Mouse (Mus musculus) stomach, embryonic 16.5 days (tissue): ENCODE data around the gene Nfix. TPM values are rescaled to one million over a fixed set of nuclear protein-coding genes. Genes with fewer than 3 reads are reported as not detected.
A peak's percentile ranks its signal among the peaks of the same experiment; 100 is the strongest.

Source experiments
- ATAC-seq: fragments of 200-750 bp; cut with Nextera tagmentation; 2 replicates; pipeline ENCODE4 v1.8.0; 2017; ENCODE audit warnings: moderate number of reproducible peaks, moderate TSS enrichment; ENCODE audit not compliant: insufficient read depth, low FRiP score
- H3K27ac ChIP-seq: fragments of 300-500 bp; sonication (generic); 2 replicates; pipeline ENCODE4 v1.5.1; 2014; ENCODE audit warnings: low read length
- H3K27me3 ChIP-seq: fragments of 300-500 bp; sonication (generic); 2 replicates; pipeline ENCODE4 v1.6.1; 2014; ENCODE audit warnings: low read length, control low read depth, mixed read lengths; ENCODE audit not compliant: control insufficient read depth, insufficient read depth
- H3K36me3 ChIP-seq: fragments of 300-500 bp; sonication (generic); 2 replicates; pipeline ENCODE4 v1.6.1; 2014; ENCODE audit warnings: low read length; ENCODE audit not compliant: control insufficient read depth, insufficient read depth
- H3K4me1 ChIP-seq: fragments of 300-500 bp; sonication (generic); 2 replicates; pipeline ENCODE4 v1.6.1; 2014; ENCODE audit warnings: low read length, control low read depth, mixed read lengths; ENCODE audit not compliant: control insufficient read depth, insufficient read depth
- H3K4me2 ChIP-seq: fragments of 300-500 bp; sonication (generic); 2 replicates; pipeline ENCODE4 v1.6.1; 2014; ENCODE audit warnings: low read depth, low read length, mixed read lengths
- H3K4me3 ChIP-seq: fragments of 300-500 bp; sonication (generic); replicated peaks from 2 replicates; pipeline ENCODE4 v1.5.1; 2014; ENCODE audit warnings: mild to moderate bottlenecking, low read length
- H3K9ac ChIP-seq: fragments of 300-500 bp; sonication (generic); 2 replicates; pipeline ENCODE4 v1.6.1; 2014; ENCODE audit warnings: low read length
- H3K9me3 ChIP-seq: fragments of 300-500 bp; sonication (generic); replicated peaks from 2 replicates; pipeline ENCODE4 v1.6.1; 2016; ENCODE audit warnings: low read length, control low read depth; ENCODE audit not compliant: control insufficient read depth
- WGBS: fragments of 180-500 bp; shearing (Covaris S2); extraction: QIAGEN DNeasy Blood & Tissue Kit; methylation state at CpG from one replicate; pipeline ENCODE4 v1.1.7; 2014; 5-methylcytosine and 5-hydroxymethylcytosine counted together
- polyA plus RNA-seq: library from polyadenylated mRNA; unstranded; fragments of >200 nt; fragmentation: Nextera tagmentation; extraction: Ambion mirVana; gene quantifications from 2 replicates; pipeline ENCODE4 v1.2.1, GENCODE M21; 2015

Gene Nfix
- polyA plus RNA-seq, 1 experiment from 2014 or later: 37.8 TPM

GRCm38 (mm10) chr8:84774473-84774911, 25.7 kb downstream of the Nfix start:
- peak overlapping the region; percentile 40; the same call in 1 of the 2 replicates for H3K4me3 ChIP-seq
- H3K27ac ChIP-seq: peak overlapping the region; percentile 98
- H3K9ac ChIP-seq: peak overlapping the region; percentile 62

GRCm38 (mm10) chr8:84773833-84774232, 26.3 kb downstream of the Nfix start:
- peak; percentile 86 for ATAC-seq
- H3K36me3 ChIP-seq: no peaks in the 10 kb centered on the region
- H3K4me1 ChIP-seq: peaks cover 57% of the 10 kb centered on the region
- H3K4me2 ChIP-seq: peak overlapping the region; percentile 58
- peak overlapping the region; percentile 62 for H3K9ac ChIP-seq
- H3K4me3 ChIP-seq: peak overlapping the region; percentile 40
- H3K27ac ChIP-seq: peak overlapping the region; percentile 98
- WGBS: under 1% methylated on average over 19 of the region's 19 CpGs
- H3K27me3 ChIP-seq: peaks cover 11% of the 10 kb centered on the region; the same call in 1 of the 2 replicates
- no peaks in the 10 kb centered on the region for H3K9me3 ChIP-seq

More at GRCm38 (mm10) chr8:84774473-84774911, 25.7 kb downstream of the Nfix start:
- Histone ChIP-seq H3K9me3 (no peaks in the 10 kb centered on the region), H3K36me3 (no peaks in the 10 kb centered on the region), H3K4me2 (peak overlapping the region; percentile 58), H3K4me1 (peaks cover 64% of the 10 kb centered on the region), H3K27me3 (peaks cover 11% of the 10 kb centered on the region; the same call in 1 of the 2 replicates)
- 6% methylated on average over 10 of the region's 10 CpGs for WGBS
- peak; percentile 65 for ATAC-seq

- Histone ChIP-seq H3K36me3 (no peaks in the 10 kb centered on the region), H3K27me3 (peaks cover 7% of the 10 kb centered on the region; the same call in 1 of the 2 replicates), H3K4me1 (peaks cover 53% of the 10 kb centered on the region), H3K27ac (peak overlapping the region; percentile 98), H3K9me3 (no peaks in the 10 kb centered on the region), H3K9ac (peak overlapping the region; percentile 62), H3K4me2 (peak overlapping the region; percentile 58), H3K4me3 (peak overlapping the region; percentile 40)
- no peak for ATAC-seq
- WGBS: 10% methylated on average over 9 of the region's 9 CpGs
Observed at GRCm38 (mm10) chr8:84773304-84773703, 26.8 kb downstream of the Nfix start.

- Histone ChIP-seq H3K27me3 (0 out of 2 replicates have a peak, but pooled peaks cover 5% of the 10 kb centered on the region), H3K4me2 (peak overlapping the region; percentile 58), H3K27ac (no peak overlapping the region; the same call in 1 of the 2 replicates), H3K36me3 (no peaks in the 10 kb centered on the region), H3K9me3 (no peaks in the 10 kb centered on the region), H3K4me1 (peaks cover 53% of the 10 kb centered on the region), H3K9ac (peak overlapping the region; percentile 57), H3K4me3 (0 out of 2 replicates have a peak overlapping the region, but pooled peaks have one; percentile 6)
- 27% methylated on average over 3 of the region's 3 CpGs for WGBS
- no peak for ATAC-seq
Observed at GRCm38 (mm10) chr8:84772628-84773027, 27.5 kb downstream of the Nfix start.

GRCm38 (mm10) chr8:84771941-84772378, 28.2 kb downstream of the Nfix start:
- H3K36me3 ChIP-seq: no peaks in the 10 kb centered on the region
- ATAC-seq: no peak
- H3K4me1 ChIP-seq: peaks cover 53% of the 10 kb centered on the region
- peak overlapping the region; percentile 90 for H3K27ac ChIP-seq
- H3K4me3 ChIP-seq: peak overlapping the region; percentile 31
- H3K4me2 ChIP-seq: peak overlapping the region; percentile 58
- H3K9me3 ChIP-seq: no peaks in the 10 kb centered on the region
- H3K27me3 ChIP-seq: 0 out of 2 replicates have a peak, but pooled peaks cover 5% of the 10 kb centered on the region
- 25% methylated on average over 34 of the region's 34 CpGs for WGBS
- peak overlapping the region; percentile 57 for H3K9ac ChIP-seq

GRCm38 (mm10) chr8:84771000-84771687, 29.0 kb downstream of the Nfix start:
- Histone ChIP-seq H3K36me3 (no peaks in the 10 kb centered on the region), H3K4me3 (peak overlapping the region; percentile 31), H3K9ac (peak overlapping the region; percentile 61), H3K27ac (peak overlapping the region; percentile 90), H3K27me3 (0 out of 2 replicates have a peak, but pooled peaks cover 5% of the 10 kb centered on the region), H3K9me3 (no peaks in the 10 kb centered on the region), H3K4me2 (peak overlapping the region; percentile 58), H3K4me1 (peaks cover 57% of the 10 kb centered on the region)
- ATAC-seq: no peak
- 46% methylated on average over 5 of the region's 5 CpGs for WGBS

- Histone ChIP-seq H3K9me3 (no peaks in the 10 kb centered on the region), H3K4me3 (peak overlapping the region; percentile 31; the same call in 1 of the 2 replicates), H3K36me3 (no peaks in the 10 kb centered on the region), H3K27ac (peak overlapping the region; percentile 90), H3K4me1 (peaks cover 57% of the 10 kb centered on the region), H3K27me3 (0 out of 2 replicates have a peak, but pooled peaks cover 5% of the 10 kb centered on the region), H3K4me2 (peak overlapping the region; percentile 58), H3K9ac (peak overlapping the region; percentile 61; the same call in 1 of the 2 replicates)
- ATAC-seq: peak; percentile 43; the same call in 1 of the 2 replicates
- 42% methylated on average over 12 of the region's 12 CpGs for WGBS
Observed at GRCm38 (mm10) chr8:84770100-84770953, 29.8 kb downstream of the Nfix start.

- Histone ChIP-seq H3K9ac (no peak overlapping the region), H3K4me3 (no peak overlapping the region), H3K4me2 (no peak overlapping the region), H3K4me1 (peaks cover 52% of the 10 kb centered on the region), H3K27me3 (0 out of 2 replicates have a peak, but pooled peaks cover 5% of the 10 kb centered on the region), H3K9me3 (no peaks in the 10 kb centered on the region), H3K36me3 (no peaks in the 10 kb centered on the region), H3K27ac (no peak overlapping the region; the same call in 1 of the 2 replicates)
- no peak for ATAC-seq
- 87% methylated on average over 8 of the region's 8 CpGs for WGBS
Observed at GRCm38 (mm10) chr8:84769324-84769723, 30.8 kb downstream of the Nfix start.
